Mouse (Mus musculus) adrenal gland, postnatal 10 days (tissue): ENCODE measurements around the gene Ahcyl1. TPM values are rescaled to one million over a fixed set of nuclear protein-coding genes. Genes with fewer than 3 reads are reported as not detected.

Source experiments
- total RNA-seq, 2 experiments: library from RNA; stranded (reverse); gene quantifications; 2 replicates each; pipeline ENCODE4 v1.2.3; 2021

Gene Ahcyl1
- total RNA-seq, 2 experiments from 2014 or later = 249 to 285 TPM

Other genes with a start within 250 kb of the Ahcyl1 start
- 10 to 100 TPM in 1 of 2 experiments, 1 to 10 TPM in 1; 7.7 to 10.5 TPM for gene Kcnc4, start 237.0 kb downstream of the Ahcyl1 start, total RNA-seq
- 1 to 10 TPM; 2.5 to 3.7 TPM for gene Slc6a17, start 178.5 kb downstream of the Ahcyl1 start, total RNA-seq
- not detected for gene Ubl4b, start 141.5 kb downstream of the Ahcyl1 start, total RNA-seq
- gene Alx3, start 101.5 kb downstream of the Ahcyl1 start, total RNA-seq = not detected
- not detected for gene Gm10961, start 65.2 kb downstream of the Ahcyl1 start, total RNA-seq
- 10 to 100 TPM; 30.2 to 36.4 TPM for gene Strip1, start 64.9 kb downstream of the Ahcyl1 start, total RNA-seq
- 10 to 100 TPM; 15.6 to 18.3 TPM for gene Csf1, start 63.9 kb upstream of the Ahcyl1 start, total RNA-seq
- not detected for gene Eps8l3, start 180.7 kb upstream of the Ahcyl1 start, total RNA-seq
- 10 to 100 TPM; 30.1 to 32.3 TPM for gene Gstm5, start 199.3 kb upstream of the Ahcyl1 start, total RNA-seq
- gene Gstm7, start 235.3 kb upstream of the Ahcyl1 start, total RNA-seq = 10 to 100 TPM; 43.1 to 44.0 TPM
- 1 to 10 TPM; 3.9 to 5.6 TPM for gene Gstm6, start 247.2 kb upstream of the Ahcyl1 start, total RNA-seq